Mouse (Mus musculus) C2C12 (cell line): ENCODE measurements around the gene Btn2a2. TPM values are rescaled to one million over a fixed set of nuclear protein-coding genes. Genes with fewer than 3 reads are reported as not detected.
A peak's percentile ranks its signal among the peaks of the same experiment; 100 is the strongest.

Experiments used
- H3K27me3 ChIP-seq: one replicate; pipeline ENCODE4 v1.6.1; 2011; ENCODE audit not compliant: control insufficient read depth, insufficient read depth, insufficient read length
- H3K36me3 ChIP-seq: one replicate; pipeline ENCODE4 v1.6.1; 2011; ENCODE audit not compliant: control insufficient read depth, insufficient read depth
- H3K4me3 ChIP-seq: one replicate; pipeline ENCODE4 v1.5.1; 2011; ENCODE audit warnings: mild to moderate bottlenecking, control low read depth; ENCODE audit not compliant: poor library complexity, insufficient read depth, severe bottlenecking
- H3K79me2 ChIP-seq: one replicate; pipeline ENCODE4 v1.6.1; 2011; ENCODE audit not compliant: control insufficient read depth, insufficient read depth
- H3K79me3 ChIP-seq: one replicate; pipeline ENCODE4 v1.6.1; 2011; ENCODE audit warnings: low read depth, control low read depth
- H3ac ChIP-seq: one replicate; pipeline ENCODE3; 2011; ENCODE audit warnings: low read depth; ENCODE audit not compliant: control insufficient read depth, insufficient read length
- CEBPB ChIP-seq: IDR thresholded peaks from one replicate; pipeline ENCODE4 v1.6.1; 2011; ENCODE audit warnings: low read depth, mild to moderate bottlenecking, control low read depth, moderate library complexity
- CTCF ChIP-seq: IDR thresholded peaks from one replicate; pipeline ENCODE4 v1.5.1; 2011; ENCODE audit not compliant: control insufficient read depth, insufficient read depth, insufficient read length
- FOSL1 ChIP-seq: IDR thresholded peaks from one replicate; pipeline ENCODE4 v1.8.0; 2011; ENCODE audit warnings: mild to moderate bottlenecking, low read length; ENCODE audit not compliant: poor library complexity, insufficient read depth, severe bottlenecking
- MAX ChIP-seq: IDR thresholded peaks from one replicate; pipeline ENCODE4 v1.6.1; 2011; ENCODE audit warnings: mild to moderate bottlenecking, control low read depth
- MYOD1 ChIP-seq: IDR thresholded peaks from one replicate; pipeline ENCODE4 v1.6.1; 2011; ENCODE audit warnings: low read depth; ENCODE audit not compliant: control insufficient read depth, insufficient read length
- MYOG ChIP-seq: IDR thresholded peaks from one replicate; pipeline ENCODE4 v1.6.1; 2011; ENCODE audit not compliant: control insufficient read depth, insufficient read length; ENCODE audit errors: extremely low read depth
- USF1 ChIP-seq: IDR thresholded peaks from one replicate; pipeline ENCODE4 v1.6.1; 2011; ENCODE audit warnings: low read depth, mild to moderate bottlenecking, control low read depth, moderate library complexity
- polyA plus RNA-seq: library from polyadenylated mRNA; unstranded; fragments of >200 nt; fragmentation: generic; extraction: Trizol; gene quantifications from one replicate; pipeline ENCODE4 v1.2.1, GENCODE M21; 2012; ENCODE audit warnings: missing spikeins

The Btn2a2 gene
- polyA plus RNA-seq, 1 experiment: 0.07 TPM

DNA sequence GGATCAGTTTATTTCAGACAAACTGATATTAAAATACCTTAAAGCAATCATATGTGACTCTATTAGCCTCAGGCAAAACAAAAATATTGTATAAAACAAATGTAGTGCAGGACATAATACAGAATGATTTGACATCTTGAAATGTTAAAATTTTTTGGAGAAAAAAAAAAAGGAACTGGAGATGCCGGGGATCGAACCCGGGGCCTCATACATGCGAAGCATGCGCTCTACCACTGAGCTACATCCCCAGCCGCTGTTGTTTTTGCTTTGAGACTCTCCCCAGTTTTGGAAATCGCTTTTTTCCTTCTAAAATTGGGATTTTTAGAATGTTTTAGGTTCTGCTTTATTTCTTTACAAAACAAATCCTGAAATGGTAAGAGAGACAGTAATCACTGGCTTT, 50.1 kb downstream of the Btn2a2 start:
- no peak for TF ChIP-seq MAX
- TF ChIP-seq USF1: no peak
- TF ChIP-seq MYOD1: no peak
- TF ChIP-seq CEBPB: no peak
- no peak for TF ChIP-seq MYOG
- TF ChIP-seq FOSL1: no peak
- TF ChIP-seq CTCF: no peak
- Histone ChIP-seq H3K79me3 (no peaks in the 10 kb centered on the region), H3K36me3 (no peaks in the 10 kb centered on the region), H3K4me3 (peak overlapping the region; percentile 24), H3K27me3 (no peaks in the 10 kb centered on the region), H3K79me2 (no peaks in the 10 kb centered on the region), H3ac (no peak overlapping the region)

GRCm38 (mm10) chr13:23437908-23438307, 50.7 kb downstream of the Btn2a2 start:
- Histone ChIP-seq H3K79me2 (no peaks in the 10 kb centered on the region), H3K36me3 (no peaks in the 10 kb centered on the region), H3K79me3 (no peaks in the 10 kb centered on the region), H3K4me3 (peak overlapping the region; percentile 40), H3ac (no peak overlapping the region), H3K27me3 (no peaks in the 10 kb centered on the region)
- TF ChIP-seq FOSL1 (no peak), MAX (no peak), CEBPB (no peak), USF1 (no peak), CTCF (no peak), MYOG (no peak)

GRCm38 (mm10) chr13:23436861-23437822, 51.5 kb downstream of the Btn2a2 start:
- H3K4me3 ChIP-seq: peak overlapping the region; percentile 40
- H3K79me2 ChIP-seq: no peaks in the 10 kb centered on the region
- H3K79me3 ChIP-seq: no peaks in the 10 kb centered on the region
- TF ChIP-seq MAX (no peak), USF1 (no peak), CEBPB (no peak), MYOD1 (no peak), CTCF (no peak), FOSL1 (no peak), MYOG (no peak)
- peak overlapping the region; percentile 56 for H3ac ChIP-seq
- no peaks in the 10 kb centered on the region for H3K36me3 ChIP-seq
- no peaks in the 10 kb centered on the region for H3K27me3 ChIP-seq

- peak overlapping the region; percentile 33 for H3K4me3 ChIP-seq
- H3K79me2 ChIP-seq: no peaks in the 10 kb centered on the region
- TF ChIP-seq FOSL1 (no peak), CEBPB (no peak), MYOG (no peak), MYOD1 (no peak), MAX (no peak), USF1 (no peak), CTCF (no peak)
- H3K36me3 ChIP-seq: no peaks in the 10 kb centered on the region
- H3ac ChIP-seq: no peak overlapping the region
- H3K79me3 ChIP-seq: no peaks in the 10 kb centered on the region
- no peaks in the 10 kb centered on the region for H3K27me3 ChIP-seq
These were observed 52.4 kb downstream of the Btn2a2 start for GRCm38 (mm10) chr13:23436231-23436661.

DNA sequence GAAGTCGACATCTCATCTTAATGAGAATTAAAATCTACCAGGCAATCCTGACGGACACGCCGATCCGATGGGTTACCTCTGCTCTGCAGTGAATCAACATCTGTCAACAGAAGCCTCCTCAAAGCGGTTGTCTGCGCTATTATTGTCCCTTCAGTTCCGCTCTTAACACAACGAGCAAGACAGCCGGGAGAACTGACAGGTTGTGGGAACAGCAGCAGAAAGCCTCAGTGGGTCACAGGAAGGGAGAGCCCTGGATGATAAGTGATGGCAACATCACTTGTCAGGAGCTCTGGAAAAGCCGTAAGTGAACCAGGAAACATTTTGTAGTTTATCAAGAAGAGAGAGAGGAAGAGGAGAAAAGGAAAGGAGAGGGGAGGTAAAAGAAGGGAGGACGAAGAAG, 53.0 kb downstream of the Btn2a2 start:
- TF ChIP-seq MAX: no peak
- TF ChIP-seq CEBPB: no peak
- no peak for TF ChIP-seq USF1
- H3K4me3 ChIP-seq: peak overlapping the region; percentile 33
- H3K79me2 ChIP-seq: no peaks in the 10 kb centered on the region
- H3ac ChIP-seq: peak overlapping the region; percentile 74
- no peaks in the 10 kb centered on the region for H3K36me3 ChIP-seq
- H3K27me3 ChIP-seq: no peaks in the 10 kb centered on the region
- H3K79me3 ChIP-seq: no peaks in the 10 kb centered on the region
